Mouse (Mus musculus) heart, adult 11 months (tissue): Measurements from ENCODE around the gene Adgrl3.
"Not testable (repeated sequence)": the region's sequence is repeated elsewhere in the genome, so short reads cannot be mapped to it uniquely, and the experiment has no call there.

Experiments used
- DNase-seq: peaks from one replicate; pipeline ENCODE4 v3.0.0; 2022

The Adgrl3 gene

GRCm38 (mm10) chr5:81427393-81427792 is 407.5 kb downstream of the Adgrl3 start:
- no peak for DNase-seq

- no peak for DNase-seq
Measured at GRCm38 (mm10) chr5:81436375-81436774, 416.4 kb downstream of the Adgrl3 start.

GRCm38 (mm10) chr5:81442150-81442549 is 422.2 kb downstream of the Adgrl3 start:
- DNase-seq: peak; percentile 76

- no peak for DNase-seq
Measured at GRCm38 (mm10) chr5:81465971-81466370, 446.0 kb downstream of the Adgrl3 start.

GRCm38 (mm10) chr5:81474681-81475080 is 454.7 kb downstream of the Adgrl3 start:
- DNase-seq: peak; percentile 88

- DNase-seq: no peak
Measured at GRCm38 (mm10) chr5:81475406-81475805, 455.5 kb downstream of the Adgrl3 start.

- DNase-seq: no peak
Measured at GRCm38 (mm10) chr5:81475971-81476606, 456.2 kb downstream of the Adgrl3 start.

GRCm38 (mm10) chr5:81480911-81481310 is 461.0 kb downstream of the Adgrl3 start:
- no peak for DNase-seq

GRCm38 (mm10) chr5:81483890-81484289 is 464.0 kb downstream of the Adgrl3 start:
- DNase-seq: no peak

GRCm38 (mm10) chr5:81501076-81501475 is 481.1 kb downstream of the Adgrl3 start:
- no peak for DNase-seq

GRCm38 (mm10) chr5:81518720-81519496 is 499.0 kb downstream of the Adgrl3 start:
- DNase-seq: no peak

GRCm38 (mm10) chr5:81519497-81520382 is 499.8 kb downstream of the Adgrl3 start:
- DNase-seq: peak; percentile 95

GRCm38 (mm10) chr5:81522760-81523159 is 502.8 kb downstream of the Adgrl3 start:
- peak; percentile 86 for DNase-seq

GRCm38 (mm10) chr5:81524532-81524961 is 504.6 kb downstream of the Adgrl3 start:
- DNase-seq: no peak

- no peak for DNase-seq
Measured at GRCm38 (mm10) chr5:81525326-81525725, 505.4 kb downstream of the Adgrl3 start.

- DNase-seq: no peak
Measured at GRCm38 (mm10) chr5:81531639-81532038, 511.7 kb downstream of the Adgrl3 start.

GRCm38 (mm10) chr5:81550211-81550610 is 530.3 kb downstream of the Adgrl3 start:
- DNase-seq: no peak

GRCm38 (mm10) chr5:81555149-81555548 is 535.2 kb downstream of the Adgrl3 start:
- not testable (repeated sequence) for DNase-seq

- no peak for DNase-seq
Measured at GRCm38 (mm10) chr5:81556008-81556407, 536.1 kb downstream of the Adgrl3 start.

GRCm38 (mm10) chr5:81558965-81559364 is 539.0 kb downstream of the Adgrl3 start:
- DNase-seq: no peak

- no peak for DNase-seq
Measured at GRCm38 (mm10) chr5:81564294-81564693, 544.4 kb downstream of the Adgrl3 start.

GRCm38 (mm10) chr5:81566577-81566976 is 546.6 kb downstream of the Adgrl3 start:
- DNase-seq: peak; percentile 79

GRCm38 (mm10) chr5:81568743-81569142 is 548.8 kb downstream of the Adgrl3 start:
- DNase-seq: peak; percentile 90
